Mouse (Mus musculus): ENCODE measurements around the gene Polr2j.
A peak's percentile ranks its signal among the peaks of the same experiment; 100 is the strongest.

Polr2j gene

GRCm38 (mm10) chr5:136115891-136116783 is at the start of gene Polr2j:
Gene Polr2j, plus strand, starts transcription at chr5:136116631.
- peak; percentile 97 for DNase-seq

DNA sequence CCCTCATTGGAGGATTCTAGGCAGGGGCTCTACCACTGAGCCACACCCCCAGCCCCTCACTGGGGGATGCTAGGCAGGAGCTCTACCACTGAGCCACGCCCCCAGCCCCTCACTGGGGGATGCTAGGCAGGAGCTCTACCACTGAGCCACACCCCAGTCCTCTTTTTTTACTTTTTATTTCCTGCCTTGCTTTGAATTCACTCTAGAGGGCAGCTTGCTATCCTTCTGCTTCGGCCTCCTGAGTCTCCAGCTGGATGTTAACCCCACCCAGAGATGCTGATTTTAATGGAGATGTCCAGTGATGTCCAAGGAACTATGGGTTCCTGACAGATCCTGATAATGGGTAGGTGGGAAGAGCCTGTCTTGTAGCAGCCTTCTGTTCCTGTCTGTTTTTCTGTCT is 47.0 kb upstream of the Polr2j start:
- no peak for DNase-seq

DNA sequence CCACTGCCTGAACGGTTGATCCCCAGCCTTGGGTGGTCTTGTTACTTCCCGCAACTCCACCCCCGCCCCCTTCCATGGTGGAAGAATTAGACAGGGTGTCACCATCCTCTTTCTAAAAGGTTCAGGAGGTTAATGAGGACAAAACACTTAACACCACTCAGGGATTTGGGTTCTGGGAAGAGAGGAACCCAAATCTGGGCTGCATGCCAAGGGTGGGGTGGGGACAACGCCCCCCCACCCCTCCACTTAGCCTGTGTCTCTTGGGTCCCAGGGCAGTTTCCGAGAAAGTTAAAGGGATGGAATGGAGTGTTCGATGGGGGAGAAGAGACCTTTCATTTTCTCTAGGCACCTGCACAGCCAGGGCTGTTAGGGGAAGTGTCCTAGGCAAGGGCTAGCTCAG is 43.4 kb upstream of the Polr2j start:
- DNase-seq, result no peak

DNA sequence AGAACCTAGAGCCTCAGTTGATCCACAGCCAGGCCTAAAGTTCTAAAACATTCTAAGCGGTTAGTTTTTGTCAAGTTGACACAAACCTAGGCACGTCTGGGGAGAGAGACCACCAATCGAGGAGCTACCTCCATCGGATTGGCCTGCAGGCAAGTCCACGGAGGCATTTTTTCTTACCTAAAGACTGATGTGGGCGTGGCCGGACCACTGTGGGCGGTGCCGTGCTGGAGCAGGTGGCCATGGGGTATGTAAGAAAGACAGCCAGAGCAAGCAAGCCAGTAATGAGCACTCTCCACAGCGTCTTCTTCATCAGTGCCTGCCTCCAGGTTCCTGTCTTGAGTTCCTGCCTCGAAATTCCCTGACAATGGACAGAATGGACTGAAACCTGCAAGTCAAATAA is 42.9 kb upstream of the Polr2j start:
- DNase-seq, result no peak

GRCm38 (mm10) chr5:136075076-136075475 is 41.4 kb upstream of the Polr2j start:
- no peak for DNase-seq

DNA sequence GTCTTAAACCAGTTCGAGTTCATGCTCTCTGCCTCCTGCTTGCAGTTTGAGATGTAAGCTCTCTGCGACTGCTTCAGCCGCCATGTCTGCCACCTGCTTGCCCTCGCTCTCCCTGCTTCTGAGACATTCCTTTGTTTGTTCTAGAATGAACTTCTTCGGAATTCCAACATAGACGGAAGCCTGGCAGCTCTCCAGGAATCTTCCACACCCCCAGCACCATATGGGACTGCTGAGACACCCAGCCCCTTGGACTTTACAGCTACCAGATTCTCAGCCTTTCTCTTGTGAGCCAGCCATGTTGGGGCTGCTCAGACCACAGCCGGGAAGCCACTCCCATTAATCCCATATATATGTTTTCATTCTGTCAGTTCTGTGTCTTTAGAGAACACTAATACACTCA is 40.1 kb upstream of the Polr2j start:
- peak; percentile 39 for DNase-seq

DNA sequence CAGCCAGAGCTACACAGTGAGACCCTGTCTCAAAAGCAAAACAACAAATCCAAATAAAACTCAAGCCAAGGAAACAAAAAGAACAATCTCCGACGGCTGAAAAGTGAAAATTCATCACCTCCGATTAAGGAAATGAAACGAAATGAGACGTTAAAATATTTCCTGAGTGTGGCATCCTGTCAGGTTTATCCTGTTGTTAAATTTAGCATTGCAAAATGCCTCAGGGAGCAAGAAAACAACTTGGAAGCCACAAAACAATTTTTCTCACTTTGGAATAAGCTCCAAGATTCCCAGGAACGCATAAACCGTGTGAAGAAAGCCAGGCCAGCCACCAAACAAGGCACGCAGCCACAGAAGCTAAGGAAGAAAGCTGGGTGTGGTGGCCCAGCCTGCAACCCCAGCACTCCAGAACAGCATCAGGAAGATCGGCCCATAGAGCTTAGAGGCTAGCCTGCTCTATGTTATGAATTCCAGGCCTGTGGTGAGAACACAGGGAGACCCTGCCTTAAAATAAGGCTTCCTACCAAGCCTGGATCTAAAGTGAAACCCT is 39.4 kb upstream of the Polr2j start:
- DNase-seq, result peak; percentile 40

DNA sequence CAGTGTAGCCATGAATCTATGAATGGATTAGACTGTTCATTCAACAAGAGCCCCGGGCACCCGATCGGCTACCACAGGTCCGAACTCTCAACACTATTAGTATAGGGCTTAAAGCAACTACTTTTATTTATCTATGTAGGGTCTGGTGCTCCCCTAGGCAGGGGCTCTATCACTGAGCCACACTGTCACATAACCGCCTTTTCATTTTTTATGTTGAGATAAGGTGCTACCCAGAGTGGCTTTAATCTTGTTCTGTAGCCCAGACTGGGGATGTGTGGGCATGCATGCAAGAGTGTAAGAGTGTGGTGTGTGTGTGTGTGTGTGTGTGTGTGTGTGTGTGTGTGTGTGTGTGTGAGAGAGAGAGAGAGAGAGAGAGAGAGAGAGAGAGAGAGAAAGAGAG is 38.3 kb upstream of the Polr2j start:
- DNase-seq, result no peak

GRCm38 (mm10) chr5:136082345-136082744 is 34.1 kb upstream of the Polr2j start:
- no peak for DNase-seq

GRCm38 (mm10) chr5:136083669-136084107 is 32.7 kb upstream of the Polr2j start, which contains the start of gene Rasa4:
Gene Rasa4, plus strand, starts transcription at chr5:136083916.
- DNase-seq, result peak; percentile 97

DNA sequence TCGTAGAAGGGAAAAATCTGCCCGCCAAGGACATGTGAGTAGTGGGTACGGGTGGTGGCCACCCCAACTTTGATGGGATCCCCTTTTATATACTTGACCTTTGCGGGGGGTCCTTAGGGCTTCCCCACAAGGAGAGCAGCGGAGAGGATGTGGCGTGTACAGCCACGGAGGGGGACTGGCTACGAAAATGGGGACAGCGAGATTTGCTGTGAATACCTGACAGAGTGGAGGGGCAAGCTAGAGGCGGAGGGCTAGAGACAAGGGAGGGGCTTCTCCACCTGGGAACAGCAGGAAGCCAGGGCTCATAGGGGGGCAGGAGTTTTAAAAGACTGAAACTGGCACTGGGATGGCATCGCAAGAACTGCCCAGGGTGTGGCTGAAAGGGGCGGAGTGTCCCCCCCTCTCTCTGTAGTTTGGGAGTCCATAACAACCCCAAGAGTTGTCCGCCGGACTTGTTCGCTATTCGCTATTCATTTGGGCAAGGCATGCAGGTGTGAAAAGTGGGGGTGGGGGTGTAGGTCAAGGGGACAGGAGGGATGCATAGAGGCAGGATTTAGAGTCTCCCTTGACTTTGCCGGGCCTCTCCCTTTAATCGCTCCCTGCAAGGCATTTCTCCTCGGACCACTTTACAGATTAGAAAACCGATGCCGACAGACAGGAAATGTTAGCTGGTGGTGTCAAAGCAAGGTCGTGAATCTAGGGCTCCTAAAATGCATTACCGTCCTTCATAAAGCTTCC is 32.1 kb upstream of the Polr2j start:
- no peak for DNase-seq

DNA sequence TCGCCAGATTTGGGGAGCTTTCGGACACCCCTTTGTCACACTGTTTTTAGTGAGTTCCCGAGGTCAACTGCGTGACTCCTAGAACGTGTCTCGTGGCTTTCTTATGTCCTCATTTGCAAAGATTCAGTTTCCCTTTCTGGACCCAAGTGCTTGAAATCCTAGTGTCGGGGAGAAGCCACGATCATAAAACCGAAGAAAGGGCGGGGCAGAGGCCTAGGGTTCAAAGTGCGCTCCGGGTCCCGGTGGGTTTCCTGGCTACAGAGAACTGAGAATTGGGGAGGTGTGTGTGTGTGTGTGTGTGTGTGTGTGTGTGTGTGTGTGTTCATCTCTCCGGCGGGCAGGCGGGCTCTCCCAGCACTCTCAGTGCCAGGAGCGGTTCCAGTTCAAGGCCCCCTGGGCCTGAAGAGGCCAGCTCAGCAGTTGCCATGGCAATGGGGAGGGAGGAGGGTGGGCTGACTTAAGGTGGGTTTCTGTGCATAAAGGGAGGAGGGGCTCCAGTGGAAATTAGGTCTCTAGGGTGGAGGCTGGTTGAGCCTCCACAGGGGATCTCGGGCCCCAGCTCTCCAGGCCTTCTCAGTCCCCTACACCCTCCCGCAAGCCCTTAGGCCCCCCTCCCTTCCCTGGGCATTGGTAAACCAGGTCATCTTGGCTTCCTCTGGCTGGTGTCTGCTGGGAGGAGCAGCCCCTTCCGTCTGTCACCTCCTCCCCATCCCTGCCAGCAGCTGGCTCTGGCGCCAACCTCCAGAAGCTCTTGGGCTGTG is 31.4 kb upstream of the Polr2j start:
- DNase-seq, result peak; percentile 44

DNA sequence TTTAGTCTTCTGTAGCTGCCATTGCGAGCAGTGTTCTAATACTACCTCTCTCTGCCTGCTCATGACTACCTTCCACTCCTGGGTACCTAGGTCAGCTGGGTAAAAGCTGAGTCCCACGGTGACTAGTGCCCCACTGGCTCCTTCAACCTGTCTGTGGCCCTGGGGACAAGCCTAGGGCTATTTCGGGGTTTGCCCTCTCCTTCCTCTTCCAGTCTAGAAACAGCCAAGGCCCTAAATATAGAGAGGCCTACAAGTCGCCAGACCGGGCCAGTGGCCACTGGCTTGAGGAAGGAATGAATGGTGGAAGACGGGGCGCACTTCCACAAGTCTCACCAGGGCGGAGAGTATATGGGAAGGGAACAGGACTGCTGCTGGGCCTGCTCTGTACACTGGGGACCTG is 30.1 kb upstream of the Polr2j start:
- no peak for DNase-seq

DNA sequence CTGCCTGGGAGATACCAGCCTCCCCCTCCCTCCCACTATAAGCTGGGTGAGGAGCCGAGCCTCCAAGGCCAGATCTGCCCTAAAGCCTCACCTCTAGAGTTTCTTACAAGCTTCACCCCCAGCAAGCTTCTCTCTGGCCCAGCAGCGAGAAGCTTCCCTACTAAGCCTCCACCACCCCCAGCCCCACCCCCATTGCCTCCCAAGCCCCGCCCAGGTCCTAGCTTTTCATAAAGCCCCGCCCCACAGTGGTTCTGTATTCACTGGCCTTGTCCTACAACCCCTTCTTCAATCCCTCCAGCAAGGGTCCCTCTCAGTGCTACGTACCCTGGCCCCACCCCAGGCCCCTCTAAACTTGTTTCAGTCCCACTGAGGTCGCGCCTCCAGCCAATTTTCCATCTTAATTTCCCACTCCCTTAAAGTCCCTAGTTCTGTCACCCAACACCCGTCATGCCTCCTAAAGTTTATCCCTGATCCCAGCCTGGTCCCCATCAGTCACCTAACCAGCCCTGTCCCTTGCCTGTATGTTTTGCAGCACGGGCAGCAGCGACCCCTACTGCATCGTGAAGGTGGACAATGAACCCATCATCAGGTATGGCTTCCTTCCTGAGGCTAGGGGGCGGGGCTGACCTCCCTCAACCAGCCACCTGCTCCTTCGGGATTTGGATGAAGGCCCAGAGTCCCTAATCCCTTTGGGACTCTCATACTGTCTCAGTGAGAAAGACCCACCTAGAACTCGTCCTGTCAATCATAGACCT is 27.4 kb upstream of the Polr2j start:
- DNase-seq, result peak; percentile 30

GRCm38 (mm10) chr5:136091927-136092326 is 24.5 kb upstream of the Polr2j start:
- DNase-seq, result no peak

DNA sequence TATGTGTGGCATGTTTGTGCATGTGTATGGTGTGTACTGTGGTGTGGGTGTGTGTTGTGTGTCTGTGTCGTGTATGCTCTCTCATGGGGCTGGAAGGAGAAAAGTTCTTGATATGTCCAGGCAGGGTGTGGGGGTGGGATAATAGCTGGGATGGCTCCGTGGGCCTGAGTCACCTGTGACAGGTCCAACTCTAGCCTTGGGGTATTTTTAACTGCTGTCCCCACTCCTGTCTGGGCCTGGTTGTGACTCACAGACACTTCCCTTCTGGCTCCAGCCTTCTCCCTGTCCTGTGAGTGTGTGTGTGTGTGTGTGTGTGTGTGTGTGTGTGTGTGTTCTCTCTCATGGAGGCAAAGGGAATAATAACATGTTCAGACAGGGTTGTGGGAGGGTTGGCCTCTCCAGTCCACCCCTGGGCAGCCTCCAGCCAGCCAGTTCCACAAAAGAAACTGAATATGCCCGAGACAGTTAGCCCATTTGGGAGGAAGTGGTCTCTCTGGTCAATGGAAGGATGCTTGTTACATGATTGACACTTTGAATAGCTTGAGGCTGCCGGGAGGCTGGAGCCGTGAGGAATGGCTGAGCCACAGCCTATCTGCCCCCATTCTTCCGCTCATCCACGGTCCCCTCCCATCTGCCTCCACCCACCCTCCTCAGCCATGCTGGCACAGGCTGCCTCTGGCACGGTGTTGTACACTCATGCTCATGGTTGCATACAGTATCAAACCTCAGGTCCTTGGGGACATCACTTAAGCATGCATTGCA is 22.0 kb upstream of the Polr2j start:
- DNase-seq, result no peak

- DNase-seq, result no peak
These were observed 21.3 kb upstream of the Polr2j start for GRCm38 (mm10) chr5:136095089-136095488.

GRCm38 (mm10) chr5:136098536-136098935 is 17.9 kb upstream of the Polr2j start:
- peak; percentile 34 for DNase-seq

GRCm38 (mm10) chr5:136102099-136102820 is 14.2 kb upstream of the Polr2j start:
- peak; percentile 77 for DNase-seq

DNA sequence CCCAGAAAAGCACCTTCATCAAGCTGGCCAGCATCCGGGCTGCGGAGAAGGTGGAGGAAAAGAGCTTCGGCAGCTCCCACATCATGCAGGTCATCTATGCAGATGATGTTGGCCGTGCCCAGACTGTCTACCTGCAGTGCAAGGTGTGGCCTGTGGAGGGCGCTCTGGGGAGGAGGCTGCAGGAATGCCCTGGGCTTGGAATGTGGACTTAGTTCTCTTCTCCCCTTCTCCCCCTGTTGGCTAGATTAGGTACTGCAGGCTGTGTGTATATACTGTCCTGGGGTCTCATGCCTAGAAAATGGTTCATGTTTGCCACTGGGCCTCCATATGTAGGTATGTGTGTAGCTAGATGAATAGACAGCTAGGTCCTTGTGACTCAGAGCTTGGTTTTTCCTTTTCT is 11.9 kb upstream of the Polr2j start:
- no peak for DNase-seq

DNA sequence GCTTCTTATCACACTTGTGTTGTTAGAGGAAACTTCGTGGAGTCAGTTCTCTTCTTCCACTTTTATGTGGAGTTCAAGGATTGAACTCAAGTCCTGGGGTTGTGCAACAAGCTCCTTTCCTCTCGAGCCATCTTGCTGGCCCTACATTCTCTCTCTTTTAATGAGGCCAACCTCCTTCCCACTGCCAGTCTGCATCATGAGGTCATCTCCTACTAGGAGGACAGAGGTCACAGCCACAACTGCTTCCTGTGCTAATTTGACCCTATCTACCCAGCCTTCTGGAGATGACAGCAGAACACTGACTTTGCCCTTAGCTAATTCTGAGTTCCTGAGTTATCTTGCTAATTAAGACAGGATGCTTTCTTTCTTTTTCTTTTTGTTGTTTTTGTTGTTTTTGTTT is 7.9 kb upstream of the Polr2j start:
- DNase-seq, result no peak

Data from kidney, postnatal 14 days (tissue).